Mouse (Mus musculus) heart, embryonic 12.5 days (tissue): ENCODE data around the gene Olfr339. TPM values are rescaled to one million over a fixed set of nuclear protein-coding genes. Genes with fewer than 3 reads are reported as not detected.
"Not testable (repeated sequence)": the region's sequence is repeated elsewhere in the genome, so short reads cannot be mapped to it uniquely, and the experiment has no call there.

Source experiments
- ATAC-seq: fragments of 200-750 bp; cut with Nextera tagmentation; 2 replicates; pipeline ENCODE4 v1.8.0; 2017; ENCODE audit warnings: moderate TSS enrichment, moderate library complexity; ENCODE audit not compliant: insufficient number of reproducible peaks, low FRiP score
- H3K27ac ChIP-seq: fragments of 300-500 bp; sonication (generic); 2 replicates; pipeline ENCODE4 v1.5.1; 2016; ENCODE audit warnings: mild to moderate bottlenecking, moderate library complexity; ENCODE audit not compliant: poor library complexity, severe bottlenecking
- H3K27me3 ChIP-seq: fragments of 300-500 bp; sonication (generic); replicated peaks from 2 replicates; pipeline ENCODE4 v1.6.1; 2016; ENCODE audit warnings: mild to moderate bottlenecking, moderate library complexity
- H3K36me3 ChIP-seq: fragments of 300-500 bp; sonication (generic); 2 replicates; pipeline ENCODE4 v1.6.1; 2016; ENCODE audit warnings: mild to moderate bottlenecking, moderate library complexity
- H3K4me1 ChIP-seq: fragments of 300-500 bp; sonication (generic); replicated peaks from 2 replicates; pipeline ENCODE4 v1.6.1; 2016; ENCODE audit warnings: mild to moderate bottlenecking
- H3K4me2 ChIP-seq: fragments of 300-500 bp; sonication (generic); 2 replicates; pipeline ENCODE4 v1.6.1; 2016; ENCODE audit warnings: mild to moderate bottlenecking, moderate library complexity
- H3K4me3 ChIP-seq: fragments of 300-500 bp; sonication (generic); 2 replicates; pipeline ENCODE4 v1.5.1; 2016; ENCODE audit warnings: mild to moderate bottlenecking
- H3K9ac ChIP-seq: fragments of 300-500 bp; sonication (generic); 2 replicates; pipeline ENCODE4 v1.6.1; 2016; ENCODE audit warnings: mild to moderate bottlenecking, moderate library complexity
- H3K9me3 ChIP-seq: fragments of 300-500 bp; sonication (generic); replicated peaks from 2 replicates; pipeline ENCODE4 v1.6.1; 2016; ENCODE audit warnings: mild to moderate bottlenecking, moderate library complexity
- WGBS: fragments of 180-500 bp; shearing (Covaris S2); methylation state at CpG from one replicate; pipeline ENCODE4 v1.1.7; 2016; 5-methylcytosine and 5-hydroxymethylcytosine counted together
- polyA plus RNA-seq: library from polyadenylated mRNA; unstranded; fragments of >200 nt; fragmentation: Nextera tagmentation; extraction: Ambion mirVana; gene quantifications from 2 replicates; pipeline ENCODE4 v1.2.1, GENCODE M21; 2016

The Olfr339 gene
- polyA plus RNA-seq: not detected in 2 replicates

DNA sequence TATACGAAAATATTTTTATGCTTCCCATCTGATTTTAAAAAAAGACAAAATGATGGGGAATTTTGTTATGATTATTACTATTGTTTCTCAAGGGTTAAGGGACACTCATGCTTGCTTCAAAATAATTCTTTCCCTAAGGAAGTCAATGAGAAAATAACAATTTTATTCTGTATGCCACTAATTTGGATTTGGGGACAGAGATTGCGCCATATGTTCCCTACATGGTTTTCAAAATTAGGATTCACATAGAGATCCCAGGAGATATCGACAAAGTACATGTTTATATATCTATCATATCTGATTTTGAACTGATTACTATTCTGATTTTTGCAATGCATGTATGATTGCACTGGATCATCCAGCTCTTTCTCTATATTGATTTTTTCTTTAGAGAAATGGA, at the start of gene Olfr339:
TSS of gene Olfr339 (plus strand) at position 301 of the 400 bp plus-strand sequence.
- ATAC-seq: no peak
- WGBS: 74% methylated on average over 3 of the region's 3 CpGs
- no peak within 1 kb of the TSS for H3K9ac ChIP-seq

DNA sequence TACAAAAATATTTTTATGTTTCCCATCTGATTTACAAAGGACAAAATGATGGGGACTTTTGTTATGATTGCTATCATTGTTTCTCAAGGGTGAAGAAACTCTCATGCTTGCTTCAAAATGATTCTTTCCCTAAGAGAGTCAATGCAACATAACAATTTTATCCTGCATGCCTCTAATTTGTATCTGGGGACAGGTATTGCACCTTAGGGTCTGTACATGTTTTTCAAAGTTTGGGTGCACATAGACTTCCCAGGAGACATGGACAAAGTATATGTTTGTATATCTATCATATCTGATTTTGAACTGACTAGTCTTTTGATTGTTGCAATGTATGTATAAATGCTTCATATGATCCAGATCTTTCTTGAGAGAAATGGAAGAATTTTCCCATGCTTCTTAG, 45.5 kb upstream of the Olfr339 start, which contains the start of gene Olfr338:
TSS of gene Olfr338 (plus strand) at position 301 of the 400 bp plus-strand sequence.
- H3K27ac ChIP-seq: no peak within 1 kb of the TSS
- no peak within 1 kb of the TSS for H3K4me2 ChIP-seq
- no peaks in the 10 kb centered on the region for H3K27me3 ChIP-seq
- H3K36me3 ChIP-seq: no peaks in the 10 kb centered on the region
- H3K4me3 ChIP-seq: no peak within 1 kb of the TSS
- H3K9me3 ChIP-seq: peaks cover 17% of the 10 kb centered on the region
- no peaks in the 10 kb centered on the region for H3K4me1 ChIP-seq
- H3K9ac ChIP-seq: no peak within 1 kb of the TSS
- no peak for ATAC-seq

More for the DNA sequence above, at the start of gene Olfr339:
- no peak within 1 kb of the TSS for H3K4me3 ChIP-seq
- peaks cover 3% of the 10 kb centered on the region; the same call in 1 of the 2 replicates for H3K9me3 ChIP-seq
- no peak within 1 kb of the TSS for H3K4me2 ChIP-seq
- no peak within 1 kb of the TSS for H3K27ac ChIP-seq
- H3K36me3 ChIP-seq: no peaks in the 10 kb centered on the region
- no peaks in the 10 kb centered on the region for H3K27me3 ChIP-seq
- no peaks in the 10 kb centered on the region for H3K4me1 ChIP-seq

DNA sequence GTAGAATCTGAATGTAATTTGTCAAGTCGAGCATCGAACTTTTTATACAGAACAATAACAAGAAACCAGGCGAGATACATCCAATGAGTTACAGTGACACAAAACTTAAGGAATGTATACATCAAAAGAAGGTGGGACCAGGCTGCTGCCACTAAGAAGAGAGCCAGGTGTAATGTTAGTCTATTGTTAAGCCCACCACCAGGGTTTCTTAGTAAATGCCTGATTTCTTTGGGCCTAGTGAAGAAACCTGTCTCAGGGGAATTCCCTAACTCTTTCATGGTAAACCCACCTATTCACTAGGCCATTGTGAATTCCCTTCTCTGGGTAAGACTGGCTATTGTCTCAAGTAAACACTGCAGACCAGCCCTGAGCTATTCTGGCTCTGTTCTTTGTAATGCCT, 3.6 kb upstream of the Olfr339 start:
- H3K27me3 ChIP-seq, H3K4me1 ChIP-seq, H3K9me3 ChIP-seq, H3K9ac ChIP-seq, H3K36me3 ChIP-seq, H3K4me2 ChIP-seq, H3K27ac ChIP-seq, ATAC-seq, H3K4me3 ChIP-seq: not testable (repeated sequence)
- 76% methylated on average over 3 of the region's 3 CpGs for WGBS

DNA sequence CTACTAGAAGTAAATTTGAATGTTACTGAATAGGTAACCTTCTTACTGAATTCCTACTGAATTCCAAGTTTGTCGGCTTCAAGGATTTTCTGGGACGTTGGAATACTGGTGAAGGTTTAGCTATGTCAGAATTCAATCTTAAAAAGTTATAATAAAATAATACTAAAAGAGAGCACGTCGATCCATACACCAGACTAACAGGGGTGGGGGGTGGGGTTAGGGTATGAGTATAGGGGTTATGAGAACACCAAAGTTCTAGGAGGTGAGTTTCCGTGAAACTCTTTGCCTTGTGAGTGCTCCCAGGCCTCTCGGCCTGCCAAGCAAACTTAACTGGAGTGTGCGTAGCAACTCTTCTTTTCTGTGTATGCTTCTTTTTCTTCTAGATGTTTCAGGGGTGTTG, 3.2 kb upstream of the Olfr339 start:
- H3K27ac ChIP-seq, H3K9ac ChIP-seq, H3K27me3 ChIP-seq, H3K4me2 ChIP-seq, ATAC-seq, H3K4me1 ChIP-seq, H3K9me3 ChIP-seq, H3K36me3 ChIP-seq, H3K4me3 ChIP-seq: not testable (repeated sequence)
- 80% methylated on average over 7 of the region's 7 CpGs for WGBS

DNA sequence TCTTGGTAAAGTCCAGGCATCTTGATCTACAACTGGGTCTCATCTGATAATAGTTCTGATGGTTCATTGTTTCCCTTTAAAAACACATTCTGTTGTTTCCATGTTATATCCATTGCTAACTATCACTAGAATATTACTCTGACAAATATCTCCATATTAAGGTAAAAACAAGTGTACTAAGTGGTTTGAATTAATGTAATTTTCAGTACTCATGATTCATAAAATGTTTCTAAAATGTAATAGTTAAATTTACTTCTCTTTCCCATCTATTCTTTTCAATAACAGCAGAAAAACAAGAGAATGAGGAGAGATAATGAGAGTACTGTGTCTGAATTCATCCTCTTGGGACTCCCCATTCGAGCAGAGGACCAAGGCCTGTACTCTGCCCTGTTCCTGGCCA, 33.5 kb downstream of the Olfr339 start, which contains the start of gene Olfr340:
TSS of gene Olfr340 (plus strand) at position 301 of the 400 bp plus-strand sequence.
- Histone ChIP-seq H3K9me3 (peaks cover 8% of the 10 kb centered on the region), H3K4me1 (no peaks in the 10 kb centered on the region), H3K36me3 (no peaks in the 10 kb centered on the region), H3K4me2 (no peak within 1 kb of the TSS), H3K27ac (no peak within 1 kb of the TSS), H3K9ac (no peak within 1 kb of the TSS), H3K4me3 (no peak within 1 kb of the TSS), H3K27me3 (no peaks in the 10 kb centered on the region)
- ATAC-seq: no peak
- WGBS: 55% methylated on average over 1 of the region's 1 CpGs

DNA sequence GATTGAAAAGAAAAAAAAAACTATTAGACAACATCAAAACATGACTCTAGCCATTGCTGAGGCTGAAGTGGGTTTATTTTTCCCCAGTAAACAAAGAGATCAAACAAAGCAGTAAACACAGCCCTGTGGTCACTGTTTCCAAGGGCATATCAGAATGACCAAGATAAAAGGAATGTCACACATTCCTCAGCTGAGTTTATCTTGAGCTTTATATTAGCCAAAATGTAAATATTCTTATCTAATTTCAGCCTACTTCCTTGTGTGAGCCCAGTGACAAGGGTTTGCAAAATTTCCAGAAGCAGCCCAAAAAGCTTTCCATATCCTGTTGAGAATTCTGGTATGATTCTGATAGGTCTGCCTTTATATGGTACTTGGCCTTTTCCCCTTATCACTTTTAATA, 54.9 kb downstream of the Olfr339 start:
- no peaks in the 10 kb centered on the region for H3K27me3 ChIP-seq
- H3K9ac ChIP-seq: no peak overlapping the region
- no peaks in the 10 kb centered on the region for H3K4me1 ChIP-seq
- no peak for ATAC-seq
- H3K27ac ChIP-seq: no peak overlapping the region
- H3K9me3 ChIP-seq: peaks cover 19% of the 10 kb centered on the region
- H3K4me3 ChIP-seq: no peak overlapping the region
- H3K36me3 ChIP-seq: no peaks in the 10 kb centered on the region
- H3K4me2 ChIP-seq: no peak overlapping the region

Other genes with a start within 250 kb of the Olfr339 start
- gene Ptgs1, start 188.5 kb upstream of the Olfr339 start, polyA plus RNA-seq: 25.5 and 27.2 TPM in 2 replicates
- gene Olfr338, start 45.4 kb upstream of the Olfr339 start, polyA plus RNA-seq: not detected in 2 replicates
- gene Olfr340, start 33.6 kb downstream of the Olfr339 start, polyA plus RNA-seq: not detected in 2 replicates
- not detected in 2 replicates for gene Olfr341, start 63.5 kb downstream of the Olfr339 start, polyA plus RNA-seq
- gene Olfr342, start 106.1 kb downstream of the Olfr339 start, polyA plus RNA-seq: not detected in 2 replicates
- gene Olfr344, start 147.7 kb downstream of the Olfr339 start, polyA plus RNA-seq: not detected in 2 replicates
- not detected in 2 replicates for gene Olfr345, start 221.1 kb downstream of the Olfr339 start, polyA plus RNA-seq